Mouse (Mus musculus): ENCODE data around the gene Acoxl.

DNA sequence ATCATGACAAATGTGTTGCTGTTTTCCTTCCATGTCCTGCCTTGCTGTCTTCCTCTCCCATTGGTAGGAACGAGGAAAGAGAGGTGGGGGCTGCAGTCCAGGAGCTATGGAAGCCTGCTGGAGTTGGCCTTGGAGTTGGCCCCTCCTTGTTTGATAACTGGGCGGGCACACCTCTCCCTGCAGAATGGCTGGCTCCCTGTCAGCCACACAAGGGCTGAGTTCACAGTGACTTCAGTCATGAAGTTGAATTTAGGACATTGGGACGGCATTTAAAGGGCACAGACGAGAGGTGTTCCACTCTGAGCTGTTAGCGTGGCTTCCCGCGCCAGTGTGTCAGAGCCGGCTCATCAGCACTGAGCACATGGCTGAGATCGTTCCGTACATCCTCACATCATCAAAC is 66.2 kb downstream of the Acoxl start:
- TF ChIP-seq GATA1 (IDR thresholded peaks at IDR 0.05; ENCODE audit: borderline replicate concordance, low read length) (no peak), FLI1 (IDR thresholded peaks at IDR 0.05; ENCODE audit: low read length) (no peak)

All from megakaryocyte, embryonic 14.5 days (primary cell).